Mouse (Mus musculus) forebrain, embryonic 10.5 days (tissue): ENCODE measurements around the gene Lrp2bp. TPM values are rescaled to one million over a fixed set of nuclear protein-coding genes. Genes with fewer than 3 reads are reported as not detected.

Source experiments
- DNase-seq: peaks from one replicate; pipeline ENCODE4 v3.0.0-alpha.2; 2017; ENCODE audit warnings: low spot score; ENCODE audit errors: extremely low spot score
- H3K27ac ChIP-seq: fragments of 300-500 bp; sonication (generic); 2 replicates; pipeline ENCODE4 v1.5.1; 2016; ENCODE audit warnings: mild to moderate bottlenecking
- H3K27me3 ChIP-seq: fragments of 300-500 bp; sonication (generic); 2 replicates; pipeline ENCODE4 v1.6.1; 2016; ENCODE audit warnings: mild to moderate bottlenecking; ENCODE audit not compliant: poor library complexity, severe bottlenecking
- H3K36me3 ChIP-seq: fragments of 300-500 bp; sonication (generic); replicated peaks from 2 replicates; pipeline ENCODE4 v1.6.1; 2016; ENCODE audit warnings: mild to moderate bottlenecking, moderate library complexity
- H3K4me1 ChIP-seq: fragments of 300-500 bp; sonication (generic); 2 replicates; pipeline ENCODE4 v1.6.1; 2016
- H3K4me3 ChIP-seq: fragments of 300-500 bp; sonication (generic); 2 replicates; pipeline ENCODE4 v1.5.1; 2016; ENCODE audit warnings: mild to moderate bottlenecking, moderate library complexity
- H3K9me3 ChIP-seq: fragments of 300-500 bp; sonication (generic); 2 replicates; pipeline ENCODE4 v1.6.1; 2016; ENCODE audit warnings: mild to moderate bottlenecking, moderate library complexity
- WGBS: fragments of 180-500 bp; shearing (Covaris S2); methylation state at CpG from one replicate; pipeline ENCODE4 v1.1.7; 2016; 5-methylcytosine and 5-hydroxymethylcytosine counted together
- polyA plus RNA-seq: library from polyadenylated mRNA; unstranded; fragments of >200 nt; fragmentation: Nextera tagmentation; extraction: Ambion mirVana; gene quantifications from 2 replicates; pipeline ENCODE4 v1.2.1, GENCODE M21; 2016

Gene Lrp2bp
- polyA plus RNA-seq, 1 experiment from 2014 or later = 0.17 TPM

DNA sequence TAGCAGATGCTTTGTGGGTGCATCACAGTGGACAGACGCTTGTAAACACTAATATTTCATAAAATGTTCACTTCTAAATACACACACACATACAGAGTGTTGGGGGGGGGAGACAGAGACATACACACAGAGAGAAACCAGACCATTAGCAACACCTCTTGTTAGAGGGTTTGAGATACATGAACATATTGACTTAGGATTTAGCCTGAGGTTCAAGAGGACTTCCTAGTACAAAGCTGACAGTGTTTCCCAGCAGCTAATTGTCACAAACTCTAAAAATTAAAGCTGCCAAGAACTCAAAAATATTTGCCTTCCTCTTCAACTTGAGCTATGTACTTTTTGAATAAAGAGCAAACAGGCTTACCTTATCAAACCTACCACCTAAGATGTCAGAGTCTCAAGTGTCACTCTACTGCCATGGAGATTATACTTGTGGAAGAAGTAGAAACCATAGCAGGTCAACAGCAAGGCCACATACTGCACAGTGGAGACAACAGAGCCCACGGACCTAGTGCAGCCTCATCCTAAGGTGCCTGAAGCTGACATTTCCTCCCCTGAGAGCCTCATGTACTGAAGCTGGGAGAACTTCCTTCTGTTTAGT lies 74.5 kb downstream of the Lrp2bp start:
- H3K4me1 ChIP-seq = no peaks in the 10 kb centered on the region
- no peaks in the 10 kb centered on the region; the same call in 1 of the 2 replicates for H3K36me3 ChIP-seq
- 89% methylated on average over 2 of the region's 2 CpGs for WGBS
- H3K9me3 ChIP-seq = no peaks in the 10 kb centered on the region
- no peak overlapping the region for H3K4me3 ChIP-seq
- no peak for DNase-seq
- H3K27me3 ChIP-seq = no peaks in the 10 kb centered on the region
- H3K27ac ChIP-seq = no peak overlapping the region

DNA sequence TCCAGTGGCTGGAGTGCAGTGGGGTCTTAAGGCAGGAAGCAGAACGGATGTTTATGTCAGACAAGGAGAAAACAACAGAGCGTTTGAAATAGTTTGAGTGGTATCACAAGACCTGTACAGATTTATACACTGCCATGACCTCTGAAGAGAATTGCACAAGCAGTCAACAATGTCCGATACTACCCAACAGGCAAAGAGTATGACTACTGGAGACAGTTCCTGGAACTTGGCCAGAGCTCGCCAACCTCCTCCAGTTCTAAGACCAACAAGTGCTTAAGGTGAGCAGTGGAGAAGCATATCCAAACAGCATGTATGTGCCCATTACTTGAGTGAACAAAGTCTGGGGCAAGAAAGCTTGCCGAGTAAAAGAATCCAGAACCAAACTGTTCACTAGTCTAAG lies 76.1 kb downstream of the Lrp2bp start:
- Histone ChIP-seq H3K27me3 (no peaks in the 10 kb centered on the region), H3K36me3 (no peaks in the 10 kb centered on the region; the same call in 1 of the 2 replicates), H3K27ac (no peak overlapping the region), H3K4me1 (no peaks in the 10 kb centered on the region), H3K9me3 (no peaks in the 10 kb centered on the region), H3K4me3 (no peak overlapping the region)
- 93% methylated on average over 5 of the region's 5 CpGs for WGBS
- DNase-seq = no peak

DNA sequence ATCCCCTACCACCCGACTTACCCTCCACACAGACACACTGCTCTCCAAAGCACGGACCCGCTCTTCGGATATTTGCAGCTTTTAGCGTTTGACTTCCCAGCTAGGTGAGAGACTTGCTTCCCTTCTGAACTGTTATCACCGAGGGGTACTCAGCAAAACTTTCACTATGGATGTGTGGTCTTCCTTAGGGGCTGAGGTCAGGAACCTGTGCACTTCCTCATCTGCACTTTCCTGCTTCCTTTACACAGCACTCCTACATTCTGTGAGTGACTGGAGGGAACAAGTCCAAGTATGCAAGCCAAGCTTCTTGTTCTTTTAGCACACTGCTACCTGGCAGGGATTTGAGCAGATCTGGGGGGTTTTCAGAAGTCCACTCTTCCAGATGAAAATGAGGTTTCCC lies 79.8 kb downstream of the Lrp2bp start:
- H3K36me3 ChIP-seq = no peaks in the 10 kb centered on the region; the same call in 1 of the 2 replicates
- 86% methylated on average over 6 of the region's 6 CpGs for WGBS
- H3K4me1 ChIP-seq = no peaks in the 10 kb centered on the region
- H3K4me3 ChIP-seq = no peak overlapping the region
- H3K9me3 ChIP-seq = no peaks in the 10 kb centered on the region
- H3K27ac ChIP-seq = no peak overlapping the region
- H3K27me3 ChIP-seq = no peaks in the 10 kb centered on the region
- DNase-seq = no peak

Other genes starting within 250 kb of the Lrp2bp start
- gene Pdlim3, start 113.8 kb upstream of the Lrp2bp start, polyA plus RNA-seq = 2.7 and 3.0 TPM in 2 replicates
- 0.09 and 0.18 TPM in 2 replicates for gene Ccdc110, start 64.7 kb upstream of the Lrp2bp start, polyA plus RNA-seq
- gene 1700029J07Rik, start 24.1 kb upstream of the Lrp2bp start, polyA plus RNA-seq = 3.7 and 4.2 TPM in 2 replicates
- 58.5 and 64.4 TPM in 2 replicates for gene Ufsp2, start 23.8 kb upstream of the Lrp2bp start, polyA plus RNA-seq
- gene Ankrd37, start 6.4 kb downstream of the Lrp2bp start, polyA plus RNA-seq = 15.2 and 17.8 TPM in 2 replicates
- gene Cfap97, start 152.5 kb downstream of the Lrp2bp start, polyA plus RNA-seq = 18.1 and 19.4 TPM in 2 replicates
- 2.6 and 2.7 TPM in 2 replicates for gene Snx25, start 152.9 kb downstream of the Lrp2bp start, polyA plus RNA-seq
- gene Slc25a4, start 212.0 kb downstream of the Lrp2bp start, polyA plus RNA-seq = 492 and 499 TPM in 2 replicates